Mouse (Mus musculus) heart, embryonic 12.5 days (tissue): ENCODE results near the gene Lmntd1. TPM values are rescaled to one million over a fixed set of nuclear protein-coding genes. Genes with fewer than 3 reads are reported as not detected.

Experiments
- ATAC-seq: fragments of 200-750 bp; cut with Nextera tagmentation; 2 replicates; pipeline ENCODE4 v1.8.0; 2017; ENCODE audit warnings: moderate TSS enrichment, moderate library complexity; ENCODE audit not compliant: insufficient number of reproducible peaks, low FRiP score
- H3K27ac ChIP-seq: fragments of 300-500 bp; sonication (generic); 2 replicates; pipeline ENCODE4 v1.5.1; 2016; ENCODE audit warnings: mild to moderate bottlenecking, moderate library complexity; ENCODE audit not compliant: poor library complexity, severe bottlenecking
- H3K27me3 ChIP-seq: fragments of 300-500 bp; sonication (generic); replicated peaks from 2 replicates; pipeline ENCODE4 v1.6.1; 2016; ENCODE audit warnings: mild to moderate bottlenecking, moderate library complexity
- H3K36me3 ChIP-seq: fragments of 300-500 bp; sonication (generic); 2 replicates; pipeline ENCODE4 v1.6.1; 2016; ENCODE audit warnings: mild to moderate bottlenecking, moderate library complexity
- H3K4me1 ChIP-seq: fragments of 300-500 bp; sonication (generic); replicated peaks from 2 replicates; pipeline ENCODE4 v1.6.1; 2016; ENCODE audit warnings: mild to moderate bottlenecking
- H3K4me2 ChIP-seq: fragments of 300-500 bp; sonication (generic); 2 replicates; pipeline ENCODE4 v1.6.1; 2016; ENCODE audit warnings: mild to moderate bottlenecking, moderate library complexity
- H3K4me3 ChIP-seq: fragments of 300-500 bp; sonication (generic); 2 replicates; pipeline ENCODE4 v1.5.1; 2016; ENCODE audit warnings: mild to moderate bottlenecking
- H3K9ac ChIP-seq: fragments of 300-500 bp; sonication (generic); 2 replicates; pipeline ENCODE4 v1.6.1; 2016; ENCODE audit warnings: mild to moderate bottlenecking, moderate library complexity
- H3K9me3 ChIP-seq: fragments of 300-500 bp; sonication (generic); replicated peaks from 2 replicates; pipeline ENCODE4 v1.6.1; 2016; ENCODE audit warnings: mild to moderate bottlenecking, moderate library complexity
- WGBS: fragments of 180-500 bp; shearing (Covaris S2); methylation state at CpG from one replicate; pipeline ENCODE4 v1.1.7; 2016; 5-methylcytosine and 5-hydroxymethylcytosine counted together
- polyA plus RNA-seq: library from polyadenylated mRNA; unstranded; fragments of >200 nt; fragmentation: Nextera tagmentation; extraction: Ambion mirVana; gene quantifications from 2 replicates; pipeline ENCODE4 v1.2.1, GENCODE M21; 2016

Lmntd1 gene
- polyA plus RNA-seq, 1 experiment from 2014 or later: 7.0 TPM

- Histone ChIP-seq H3K9me3 (0 out of 2 replicates have a peak, but pooled peaks cover under 1% of the 10 kb centered on the region), H3K4me2 (no peak overlapping the region), H3K36me3 (no peaks in the 10 kb centered on the region), H3K27me3 (no peaks in the 10 kb centered on the region), H3K4me3 (no peak overlapping the region), H3K9ac (no peak overlapping the region), H3K4me1 (peaks cover 30% of the 10 kb centered on the region), H3K27ac (peak overlapping the region; percentile 87)
- 45% methylated on average over 15 of the region's 15 CpGs for whole genome bisulfite sequencing
- peak; percentile 72 for ATAC-seq
Measured at GRCm38 (mm10) chr6:145457066-145457465, 157.1 kb downstream of the Lmntd1 start.

DNA sequence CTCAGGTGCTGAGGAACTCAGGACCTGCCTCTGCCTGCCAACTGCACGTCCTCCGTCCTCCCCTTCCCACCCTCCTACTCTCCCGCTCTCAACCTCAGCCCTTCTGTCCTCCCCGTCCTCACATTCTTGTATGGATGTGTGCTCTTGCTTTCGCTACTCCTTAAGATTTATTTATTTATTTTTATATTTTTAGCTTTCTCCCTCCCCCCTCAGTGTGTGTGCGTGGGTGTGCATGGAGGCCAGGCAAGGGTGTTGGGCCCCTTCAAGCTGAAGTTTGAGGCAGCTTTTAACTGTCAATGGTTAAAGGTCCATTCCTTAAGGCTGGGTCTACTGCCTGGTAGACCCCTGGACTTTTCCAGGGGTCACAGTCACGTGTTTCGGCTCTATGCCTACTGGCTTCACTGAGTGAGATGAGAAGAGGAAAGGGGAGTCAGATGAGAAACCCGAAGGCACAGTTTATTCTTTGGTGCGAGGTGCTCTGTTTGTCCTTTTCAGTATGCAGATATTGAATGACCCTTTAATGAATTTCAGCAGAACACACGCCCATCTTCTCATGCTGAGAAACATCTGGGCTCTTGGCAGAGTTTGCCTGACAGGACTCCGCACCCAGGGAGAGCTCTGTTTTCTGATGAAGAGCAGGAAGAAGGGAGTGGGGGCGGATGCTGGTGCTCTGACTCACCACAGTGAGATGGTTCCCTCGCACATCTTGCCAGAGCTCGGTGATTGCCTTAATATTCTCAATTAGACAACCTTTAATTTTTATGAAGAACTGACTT, 163.3 kb downstream of the Lmntd1 start:
- ATAC-seq: 0 out of 2 replicates have a peak, but pooled peaks have one; percentile 29
- Histone ChIP-seq H3K36me3 (no peaks in the 10 kb centered on the region), H3K9me3 (peaks cover 6% of the 10 kb centered on the region; the same call in 1 of the 2 replicates), H3K4me1 (peaks cover 28% of the 10 kb centered on the region), H3K9ac (no peak overlapping the region), H3K27me3 (no peaks in the 10 kb centered on the region), H3K4me2 (peak overlapping the region; percentile 28), H3K4me3 (no peak overlapping the region), H3K27ac (peak overlapping the region; percentile 31; the same call in 1 of the 2 replicates)
- 46% methylated on average over 15 of the region's 15 CpGs for WGBS

- Histone ChIP-seq H3K27ac (no peak overlapping the region), H3K36me3 (no peaks in the 10 kb centered on the region), H3K4me1 (peaks cover 41% of the 10 kb centered on the region)
Measured at GRCm38 (mm10) chr6:145448361-145448760, 165.8 kb downstream of the Lmntd1 start.

GRCm38 (mm10) chr6:145445811-145446500, 168.2 kb downstream of the Lmntd1 start:
- no peak overlapping the region for H3K9ac ChIP-seq
- H3K4me1 ChIP-seq: peaks cover 54% of the 10 kb centered on the region
- no peak overlapping the region for H3K4me2 ChIP-seq
- H3K27me3 ChIP-seq: no peaks in the 10 kb centered on the region
- WGBS: 76% methylated on average over 8 of the region's 8 CpGs
- H3K27ac ChIP-seq: no peak overlapping the region
- no peak overlapping the region for H3K4me3 ChIP-seq
- no peaks in the 10 kb centered on the region for H3K36me3 ChIP-seq
- no peak for ATAC-seq
- no peaks in the 10 kb centered on the region for H3K9me3 ChIP-seq

More at GRCm38 (mm10) chr6:145448361-145448760, 165.8 kb downstream of the Lmntd1 start:
- Histone ChIP-seq H3K4me3 (no peak overlapping the region), H3K27me3 (no peaks in the 10 kb centered on the region), H3K4me2 (no peak overlapping the region), H3K9me3 (peaks cover 6% of the 10 kb centered on the region; the same call in 1 of the 2 replicates), H3K9ac (no peak overlapping the region)
- 44% methylated on average over 2 of the region's 2 CpGs for WGBS
- ATAC-seq: no peak

DNA sequence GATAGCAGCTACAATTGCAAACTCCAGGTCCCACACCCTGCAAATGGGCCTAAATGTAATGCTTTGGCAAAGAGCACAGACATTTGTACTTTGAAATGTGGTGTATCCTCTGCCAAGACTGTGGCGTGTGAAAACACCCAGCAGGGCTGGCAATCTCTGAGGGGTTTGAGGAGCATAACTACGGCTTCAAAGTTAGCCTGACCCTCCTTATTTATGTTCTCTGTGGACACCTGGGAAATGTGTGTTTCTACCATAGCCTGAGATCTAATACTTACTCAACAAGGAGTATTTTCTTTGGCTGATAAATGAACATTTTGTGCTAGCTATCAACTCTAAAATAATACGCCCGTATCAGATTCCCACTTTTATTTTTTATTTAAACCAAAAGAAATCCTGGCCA, 168.7 kb downstream of the Lmntd1 start:
- no peak overlapping the region; the same call in 1 of the 2 replicates for H3K27ac ChIP-seq
- no peak overlapping the region for H3K4me3 ChIP-seq
- H3K4me2 ChIP-seq: no peak overlapping the region
- no peak for ATAC-seq
- 69% methylated on average over 4 of the region's 4 CpGs for WGBS
- H3K4me1 ChIP-seq: peaks cover 48% of the 10 kb centered on the region
- no peaks in the 10 kb centered on the region for H3K9me3 ChIP-seq
- no peaks in the 10 kb centered on the region for H3K36me3 ChIP-seq
- H3K9ac ChIP-seq: no peak overlapping the region
- no peaks in the 10 kb centered on the region for H3K27me3 ChIP-seq

GRCm38 (mm10) chr6:145442786-145443185, 171.3 kb downstream of the Lmntd1 start:
- Histone ChIP-seq H3K9me3 (no peaks in the 10 kb centered on the region), H3K27me3 (no peaks in the 10 kb centered on the region), H3K36me3 (no peaks in the 10 kb centered on the region), H3K4me1 (peaks cover 47% of the 10 kb centered on the region), H3K4me2 (no peak overlapping the region), H3K4me3 (no peak overlapping the region), H3K27ac (no peak overlapping the region), H3K9ac (no peak overlapping the region)
- ATAC-seq: no peak
- WGBS: 50% methylated on average over 13 of the region's 13 CpGs

GRCm38 (mm10) chr6:145441416-145442110, 172.6 kb downstream of the Lmntd1 start:
- no peak overlapping the region for H3K9ac ChIP-seq
- H3K9me3 ChIP-seq: no peaks in the 10 kb centered on the region
- peaks cover 45% of the 10 kb centered on the region for H3K4me1 ChIP-seq
- H3K27me3 ChIP-seq: no peaks in the 10 kb centered on the region
- peak overlapping the region; percentile 79 for H3K27ac ChIP-seq
- H3K4me2 ChIP-seq: peak overlapping the region; percentile 13; the same call in 1 of the 2 replicates
- 55% methylated on average over 18 of the region's 18 CpGs for WGBS
- no peak for ATAC-seq
- no peaks in the 10 kb centered on the region for H3K36me3 ChIP-seq
- no peak overlapping the region for H3K4me3 ChIP-seq

DNA sequence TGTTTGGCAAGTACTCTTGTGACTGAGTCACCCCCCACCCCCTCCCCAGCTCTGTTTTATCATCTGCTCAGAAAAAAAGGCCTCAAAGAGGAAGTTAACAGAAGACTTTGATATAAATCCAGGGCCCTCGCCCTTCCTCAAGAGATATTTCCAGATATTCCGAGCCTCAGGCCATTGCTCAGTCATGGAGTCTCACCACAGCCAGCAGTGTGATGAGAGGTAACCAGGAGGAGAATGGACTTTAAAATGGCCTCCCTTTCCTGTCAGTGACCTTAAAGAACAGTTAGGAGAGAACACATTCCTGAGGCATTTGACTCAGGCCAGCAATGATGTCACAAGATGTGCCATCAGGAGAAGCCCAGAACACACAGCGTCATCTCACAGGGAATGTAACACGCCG, 175.3 kb downstream of the Lmntd1 start:
- 58% methylated on average over 5 of the region's 5 CpGs for WGBS
- Histone ChIP-seq H3K27ac (peak overlapping the region; percentile 1; the same call in 1 of the 2 replicates), H3K36me3 (no peaks in the 10 kb centered on the region), H3K27me3 (no peaks in the 10 kb centered on the region), H3K4me3 (no peak overlapping the region), H3K9me3 (no peaks in the 10 kb centered on the region), H3K9ac (no peak overlapping the region), H3K4me1 (peaks cover 45% of the 10 kb centered on the region), H3K4me2 (no peak overlapping the region)
- no peak for ATAC-seq

DNA sequence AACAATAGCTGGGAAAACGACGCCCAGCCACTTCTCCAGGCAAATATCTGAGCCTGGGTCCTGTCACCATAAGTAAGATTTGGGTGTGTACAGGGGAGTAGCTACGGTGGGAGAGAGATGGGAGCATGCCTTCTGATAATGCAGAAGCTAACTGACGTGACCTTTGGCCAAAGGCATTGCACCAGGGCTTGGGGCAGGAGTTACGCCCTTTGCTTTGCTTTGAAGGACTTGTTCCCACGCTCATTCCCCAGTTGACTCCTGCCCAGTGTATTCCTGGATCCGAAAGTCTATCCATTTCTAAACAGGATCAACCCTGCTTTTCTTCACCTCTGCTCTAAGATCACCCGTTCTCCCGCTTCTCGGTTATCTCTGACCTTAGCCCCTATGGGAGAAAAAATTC, 178.4 kb downstream of the Lmntd1 start:
- Histone ChIP-seq H3K9me3 (no peaks in the 10 kb centered on the region), H3K36me3 (no peaks in the 10 kb centered on the region), H3K4me3 (no peak overlapping the region), H3K27me3 (no peaks in the 10 kb centered on the region), H3K4me2 (no peak overlapping the region), H3K27ac (no peak overlapping the region), H3K4me1 (peaks cover 44% of the 10 kb centered on the region), H3K9ac (no peak overlapping the region)
- WGBS: 51% methylated on average over 10 of the region's 10 CpGs
- no peak for ATAC-seq

- ATAC-seq: no peak
- Histone ChIP-seq H3K4me2 (no peak overlapping the region), H3K4me3 (no peak overlapping the region), H3K27me3 (no peaks in the 10 kb centered on the region), H3K36me3 (no peaks in the 10 kb centered on the region), H3K4me1 (peaks cover 44% of the 10 kb centered on the region), H3K9ac (no peak overlapping the region), H3K27ac (0 out of 2 replicates have a peak overlapping the region, but pooled peaks have one; percentile 37), H3K9me3 (no peaks in the 10 kb centered on the region)
- 79% methylated on average over 1 of the region's 1 CpGs for WGBS
Measured at GRCm38 (mm10) chr6:145435156-145435555, 179.0 kb downstream of the Lmntd1 start.

- Histone ChIP-seq H3K4me2 (no peak overlapping the region), H3K4me1 (peaks cover 37% of the 10 kb centered on the region), H3K4me3 (no peak overlapping the region), H3K9me3 (no peaks in the 10 kb centered on the region), H3K27me3 (no peaks in the 10 kb centered on the region), H3K9ac (no peak overlapping the region), H3K27ac (no peak overlapping the region), H3K36me3 (no peaks in the 10 kb centered on the region)
- 68% methylated on average over 8 of the region's 8 CpGs for WGBS
- no peak for ATAC-seq
Measured at GRCm38 (mm10) chr6:145433897-145434296, 180.2 kb downstream of the Lmntd1 start.
